Mouse (Mus musculus): ENCODE results near the gene Olfr1354.
"Not testable (repeated sequence)": the region's sequence is repeated elsewhere in the genome, so short reads cannot be mapped to it uniquely, and the experiment has no call there.

Olfr1354 gene

DNA sequence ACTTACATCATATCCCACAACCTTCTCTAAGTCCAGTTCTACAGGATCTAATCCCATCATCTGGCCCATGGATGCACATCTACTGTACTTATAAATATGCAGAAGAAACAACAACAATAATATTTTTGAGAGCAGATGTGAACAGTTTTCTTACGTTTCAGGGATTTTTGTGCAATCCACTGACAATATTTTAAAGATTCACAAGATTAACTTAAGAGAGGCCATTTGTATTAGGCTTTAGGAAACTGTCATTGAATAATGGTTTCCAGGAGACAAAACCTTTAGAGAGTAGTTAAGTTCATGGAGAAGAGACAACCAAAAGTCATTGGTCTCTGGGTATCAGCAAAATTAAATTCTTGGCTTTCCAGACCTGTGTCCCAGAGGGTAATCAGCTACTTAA is at the start of gene Olfr1354:
Olfr1354 (plus strand) TSS at position 301 of the 400 bp plus-strand sequence.
- not testable (repeated sequence) for DNase-seq

DNA sequence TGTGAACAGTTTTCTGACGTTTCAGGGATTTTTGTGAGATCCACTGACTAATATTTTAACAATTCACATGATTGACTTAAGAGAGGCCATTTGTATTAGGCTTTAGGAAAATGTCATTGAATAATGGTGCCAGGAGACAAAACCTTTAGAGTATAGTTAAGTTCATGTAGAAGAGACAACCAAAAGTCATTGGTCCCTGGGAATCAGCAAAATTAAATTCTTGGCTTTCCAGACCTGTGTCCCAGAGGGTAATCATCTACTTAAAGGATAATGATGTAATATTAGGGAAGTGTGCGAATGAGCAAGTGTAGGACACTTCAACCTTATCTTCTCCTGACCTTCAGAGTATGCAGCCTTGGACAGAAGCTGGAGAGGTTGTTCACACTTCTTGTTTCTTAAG is 37.7 kb upstream of the Olfr1354 start, which contains the start of gene Olfr1355:
Olfr1355 (plus strand) TSS at position 301 of the 400 bp plus-strand sequence.
- DNase-seq: no peak

DNA sequence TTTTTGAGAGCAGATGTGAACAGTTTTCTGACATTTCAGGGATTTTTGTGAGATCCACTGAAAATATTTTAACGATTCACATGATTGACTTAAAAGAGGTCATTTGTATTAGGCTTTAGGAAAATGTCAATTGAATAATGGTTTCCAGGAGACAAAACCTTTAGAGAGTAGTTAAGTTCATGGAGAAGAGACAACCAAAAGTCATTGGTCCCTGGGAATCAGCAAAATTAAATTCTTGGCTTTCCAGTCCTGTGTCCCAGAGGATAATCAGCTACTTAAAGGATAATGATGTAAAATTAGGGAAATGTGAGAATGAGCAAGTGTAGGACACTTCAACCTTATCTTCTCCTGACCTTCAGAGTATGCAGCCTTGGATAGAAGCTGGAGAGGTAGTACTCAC is 37.4 kb downstream of the Olfr1354 start, which contains the start of gene Olfr8:
Olfr8 (plus strand) TSS at position 301 of the 400 bp plus-strand sequence.
- not testable (repeated sequence) for DNase-seq

DNA sequence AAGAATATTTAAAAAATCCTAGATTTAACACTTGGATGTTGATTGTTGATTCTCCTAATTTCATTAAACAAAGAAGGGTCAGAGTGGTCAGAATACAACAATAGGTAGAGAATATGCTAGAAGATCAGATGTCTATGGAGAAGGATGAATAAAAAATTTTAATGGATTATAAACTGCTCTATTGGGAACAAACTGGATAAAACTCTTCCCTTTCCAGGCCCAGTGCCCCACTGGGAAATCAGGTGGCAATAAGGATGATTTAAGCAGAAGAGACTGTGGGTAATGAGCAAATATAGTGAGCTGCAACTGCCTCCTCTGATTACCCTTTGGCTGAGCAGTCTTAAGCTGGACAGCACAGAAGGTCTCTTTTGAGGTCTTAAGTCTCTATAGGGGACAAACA is 50.0 kb downstream of the Olfr1354 start, which contains the start of gene Olfr1353:
Olfr1353 (plus strand) TSS at position 301 of the 400 bp plus-strand sequence.
- DNase-seq: not testable (repeated sequence)
